ENCODE assay signal across 13 mouse cellular contexts in the genomic region with DNA sequence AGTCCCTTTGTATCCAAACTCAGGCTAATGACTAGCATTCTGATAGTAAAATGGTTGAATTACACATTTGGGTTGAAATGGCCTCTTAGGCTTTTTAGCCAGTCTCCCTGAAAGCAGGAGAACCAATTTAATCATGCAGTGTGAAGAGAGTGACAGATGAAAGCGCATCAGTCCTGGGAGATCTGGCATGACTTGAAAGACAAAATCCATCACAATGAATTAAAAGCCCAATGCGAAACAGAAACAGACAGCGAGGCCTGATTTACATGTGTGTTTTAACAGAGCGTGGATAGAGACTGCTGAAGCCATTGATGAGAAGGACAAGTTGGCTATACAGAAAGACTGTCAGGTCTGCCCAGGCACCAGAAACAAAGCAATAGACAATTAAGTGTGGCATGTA.
DNase-seq lines count a peak whose midpoint lies in the region; ATAC-seq lines count a peak whose summit lies in the region.
"Had no signal": no experiment of that assay in that cellular context is flagged by ENCODE, and none has a peak within 500 bp of the region (broad histone marks: within the 10 kb centered on the region; RNA-seq: fewer than 3 reads in every experiment).

No protein-coding gene starts in this region.

- H3K4me2 ChIP-seq in forebrain, embryonic 15.5 days (replicated peaks): no peak overlapping the region
- H3K4me2 ChIP-seq in neural tube, embryonic 12.5 days (replicated peaks): no peak overlapping the region
- no peak overlapping the region for H3K4me2 ChIP-seq in kidney, embryonic 14.5 days (replicated peaks; ENCODE audit: low read depth, low read length)
- H3K4me2 ChIP-seq: heart, embryonic 15.5 days had no signal

- H3K4me1 ChIP-seq in forebrain, embryonic 15.5 days: peaks cover 4% of the 10 kb centered on the region; the same call in 1 of the 2 replicates
- no peaks in the 10 kb centered on the region for H3K4me1 ChIP-seq in neural tube, embryonic 12.5 days
- H3K4me1 ChIP-seq in kidney, embryonic 14.5 days (ENCODE audit: control insufficient read depth, insufficient read depth, low read length): no peaks in the 10 kb centered on the region
- H3K4me1 ChIP-seq: heart, embryonic 15.5 days had no signal

- no peaks in the 10 kb centered on the region for H3K9me3 ChIP-seq in forebrain, embryonic 15.5 days
- H3K9me3 ChIP-seq in neural tube, embryonic 12.5 days: no peaks in the 10 kb centered on the region
- H3K9me3 ChIP-seq in kidney, embryonic 14.5 days (ENCODE audit: control insufficient read depth, low read length): no peaks in the 10 kb centered on the region
- H3K9me3 ChIP-seq: heart, embryonic 15.5 days had no signal

- DNase-seq in embryo, embryonic 10.5 days (ENCODE audit: low spot score): peak; percentile 54
- DNase-seq in mesoderm, embryonic 11.5 days (ENCODE audit: low read depth, low spot score): peak; percentile 24
- no peak for DNase-seq in right cerebral cortex, postnatal 36 days (ENCODE audit: low spot score in 2 of 2)
- no peak for DNase-seq in yolk sac, embryonic 10.5 days (ENCODE audit: low spot score)
- DNase-seq in frontal cortex, postnatal 14 days (ENCODE audit: low spot score in 2 of 2): no peak
- DNase-seq: adrenal gland, postnatal 14 days; gastrocnemius, postnatal 36 days had no signal

- 0 out of 2 replicates have a peak, but pooled peaks cover 2% of the 10 kb centered on the region for H3K27me3 ChIP-seq in forebrain, embryonic 15.5 days
- no peaks in the 10 kb centered on the region for H3K27me3 ChIP-seq in neural tube, embryonic 12.5 days (replicated peaks)
- H3K27me3 ChIP-seq in kidney, embryonic 14.5 days (ENCODE audit: control insufficient read depth, insufficient read depth, low read length): no peaks in the 10 kb centered on the region
- H3K27me3 ChIP-seq: CH12.LX; heart, embryonic 15.5 days had no signal

- peak; percentile 90 for ATAC-seq in forebrain, embryonic 15.5 days (replicated peaks)
- ATAC-seq in neural tube, embryonic 12.5 days (ENCODE audit: low FRiP score, low read depth): peak; percentile 85
- no peak for ATAC-seq in kidney, embryonic 14.5 days (ENCODE audit: low FRiP score, low TSS enrichment)
- ATAC-seq: intestine, postnatal 0 days had no signal

- H3K27ac ChIP-seq in forebrain, embryonic 15.5 days (replicated peaks): no peak overlapping the region
- H3K27ac ChIP-seq in neural tube, embryonic 12.5 days: no peak overlapping the region
- no peak overlapping the region for H3K27ac ChIP-seq in kidney, embryonic 14.5 days (ENCODE audit: low read depth, low read length)
- H3K27ac ChIP-seq: heart, embryonic 15.5 days had no signal

- WGBS in forebrain, embryonic 15.5 days: 8% methylated on average over 4 of the region's 4 CpGs
- 23% methylated on average over 4 of the region's 4 CpGs for WGBS in neural tube, embryonic 12.5 days
- WGBS in kidney, embryonic 14.5 days: 79% methylated on average over 4 of the region's 4 CpGs

- no peaks in the 10 kb centered on the region for H3K36me3 ChIP-seq in forebrain, embryonic 15.5 days
- no peaks in the 10 kb centered on the region for H3K36me3 ChIP-seq in neural tube, embryonic 12.5 days
- H3K36me3 ChIP-seq in kidney, embryonic 14.5 days (ENCODE audit: control insufficient read depth, insufficient read depth, low read length): no peaks in the 10 kb centered on the region
- H3K36me3 ChIP-seq: heart, embryonic 15.5 days had no signal

- no peak overlapping the region for H3K4me3 ChIP-seq in forebrain, embryonic 15.5 days
- H3K4me3 ChIP-seq in neural tube, embryonic 12.5 days: no peak overlapping the region
- H3K4me3 ChIP-seq in kidney, embryonic 14.5 days (ENCODE audit: low read length): no peak overlapping the region
- H3K4me3 ChIP-seq: heart, embryonic 15.5 days had no signal

- H3K9ac ChIP-seq in forebrain, embryonic 15.5 days (replicated peaks): no peak overlapping the region
- H3K9ac ChIP-seq in neural tube, embryonic 12.5 days: no peak overlapping the region
- H3K9ac ChIP-seq in kidney, embryonic 14.5 days (ENCODE audit: low read depth, low read length): no peak overlapping the region
- H3K9ac ChIP-seq: heart, embryonic 15.5 days had no signal

Comparison
In these comparisons a context has a peak if more than half of its experiments do, and no peak if none do; other contexts are left out.
1. DNase-seq: peak in embryo, embryonic 10.5 days (single experiment) and mesoderm, embryonic 11.5 days (single experiment); none in right cerebral cortex, postnatal 36 days (0 of 2), yolk sac, embryonic 10.5 days (single experiment) and frontal cortex, postnatal 14 days (0 of 2).